Mouse (Mus musculus): ENCODE measurements around the gene Cul1.
A peak's percentile ranks its signal among the peaks of the same experiment; 100 is the strongest.

The Cul1 gene

GRCm38 (mm10) chr6:47469760-47470159 lies 16.6 kb downstream of the Cul1 start:
- no peak for DNase-seq (ENCODE audit: extremely low read depth, low read depth, low spot score)

- DNase-seq (ENCODE audit: extremely low read depth, low read depth, low spot score): no peak
Observed at GRCm38 (mm10) chr6:47472444-47472843, 19.2 kb downstream of the Cul1 start.

GRCm38 (mm10) chr6:47482027-47482426 lies 28.8 kb downstream of the Cul1 start:
- peak; percentile 67 for DNase-seq (ENCODE audit: extremely low read depth, low read depth, low spot score)

GRCm38 (mm10) chr6:47494562-47494961 lies 41.4 kb downstream of the Cul1 start:
- DNase-seq (ENCODE audit: extremely low read depth, low read depth, low spot score): no peak

GRCm38 (mm10) chr6:47520030-47520429 lies 66.8 kb downstream of the Cul1 start:
- no peak for DNase-seq (ENCODE audit: extremely low read depth, low read depth, low spot score)

- peak; percentile 77 for DNase-seq (ENCODE audit: extremely low read depth, low read depth, low spot score)
Observed at GRCm38 (mm10) chr6:47522431-47522830, 69.2 kb downstream of the Cul1 start.

GRCm38 (mm10) chr6:47525041-47525440 lies 71.8 kb downstream of the Cul1 start:
- no peak for DNase-seq (ENCODE audit: extremely low read depth, low read depth, low spot score)

GRCm38 (mm10) chr6:47526446-47526845 lies 73.2 kb downstream of the Cul1 start:
- DNase-seq (ENCODE audit: extremely low read depth, low read depth, low spot score): no peak

- no peak for DNase-seq (ENCODE audit: extremely low read depth, low read depth, low spot score)
Observed at GRCm38 (mm10) chr6:47527129-47527528, 73.9 kb downstream of the Cul1 start.

GRCm38 (mm10) chr6:47527655-47528054 lies 74.5 kb downstream of the Cul1 start:
- DNase-seq (ENCODE audit: extremely low read depth, low read depth, low spot score): no peak

GRCm38 (mm10) chr6:47532547-47532946 lies 79.3 kb downstream of the Cul1 start:
- DNase-seq (ENCODE audit: extremely low read depth, low read depth, low spot score): no peak

- DNase-seq (ENCODE audit: extremely low read depth, low read depth, low spot score): no peak
Observed at GRCm38 (mm10) chr6:47535333-47535732, 82.1 kb downstream of the Cul1 start.

GRCm38 (mm10) chr6:47552280-47552679 lies 99.1 kb downstream of the Cul1 start:
- DNase-seq (ENCODE audit: extremely low read depth, low read depth, low spot score): no peak

GRCm38 (mm10) chr6:47559287-47559686 lies 106.1 kb downstream of the Cul1 start:
- DNase-seq (ENCODE audit: extremely low read depth, low read depth, low spot score): no peak

GRCm38 (mm10) chr6:47560407-47560806 lies 107.2 kb downstream of the Cul1 start:
- no peak for DNase-seq (ENCODE audit: extremely low read depth, low read depth, low spot score)

GRCm38 (mm10) chr6:47560846-47561245 lies 107.6 kb downstream of the Cul1 start:
- DNase-seq (ENCODE audit: extremely low read depth, low read depth, low spot score): no peak

- DNase-seq (ENCODE audit: extremely low read depth, low read depth, low spot score): no peak
Observed at GRCm38 (mm10) chr6:47561426-47561825, 108.2 kb downstream of the Cul1 start.

GRCm38 (mm10) chr6:47565326-47566035 lies 112.3 kb downstream of the Cul1 start:
- DNase-seq (ENCODE audit: extremely low read depth, low read depth, low spot score): no peak

GRCm38 (mm10) chr6:47572887-47573286 lies 119.7 kb downstream of the Cul1 start:
- DNase-seq (ENCODE audit: extremely low read depth, low read depth, low spot score): peak; percentile 57
